Mouse (Mus musculus): ENCODE data around the gene 4930522H14Rik.

GRCm38 (mm10) chr4:109530245-109530816, 766 bp downstream of the 4930522H14Rik start:
- TF ChIP-seq CTCF (IDR thresholded peaks at IDR 0.05; ENCODE audit: insufficient read depth, low read length) (no peak), POLR2A (IDR thresholded peaks at IDR 0.05; ENCODE audit: borderline replicate concordance, extremely low read depth, low read depth, low read length) (no peak)

Measured in lung, adult 2 months (tissue).